Mouse (Mus musculus) layer of hippocampus, adult 9-10 months (tissue): Measurements from ENCODE around the gene Olfr412.

Experiments used
- DNase-seq: peaks from one replicate; pipeline ENCODE4 v3.0.0; 2022; ENCODE audit warnings: low spot score

The Olfr412 gene

GRCm38 (mm10) chr11:74361769-74362168 is at the start of gene Olfr412:
Gene Olfr412 (plus strand): TSS chr11:74362069.
- no peak for DNase-seq

- DNase-seq, result no peak
Measured at GRCm38 (mm10) chr11:74326044-74326443, 35.8 kb upstream of the Olfr412 start.

- no peak for DNase-seq
Measured at GRCm38 (mm10) chr11:74328781-74329180, 33.1 kb upstream of the Olfr412 start.

GRCm38 (mm10) chr11:74337931-74338330 is 23.9 kb upstream of the Olfr412 start, which contains the start of gene Olfr410:
Gene Olfr410 (minus strand): TSS chr11:74338031.
- no peak for DNase-seq

GRCm38 (mm10) chr11:74352550-74352949 is 9.3 kb upstream of the Olfr412 start, which contains the start of gene Olfr411:
Gene Olfr411 (minus strand): TSS chr11:74352650.
- no peak for DNase-seq

- peak; percentile 55 for DNase-seq
Measured at GRCm38 (mm10) chr11:74371393-74372100, 9.7 kb downstream of the Olfr412 start.

- peak; percentile 54 for DNase-seq
Measured at GRCm38 (mm10) chr11:74376847-74377246, 15.0 kb downstream of the Olfr412 start.

- no peak for DNase-seq
Measured at GRCm38 (mm10) chr11:74379166-74379873, 17.5 kb downstream of the Olfr412 start.

GRCm38 (mm10) chr11:74385674-74386073 is 23.8 kb downstream of the Olfr412 start:
- no peak for DNase-seq

- no peak for DNase-seq
Measured at GRCm38 (mm10) chr11:74387203-74387602, 25.3 kb downstream of the Olfr412 start.

DNA sequence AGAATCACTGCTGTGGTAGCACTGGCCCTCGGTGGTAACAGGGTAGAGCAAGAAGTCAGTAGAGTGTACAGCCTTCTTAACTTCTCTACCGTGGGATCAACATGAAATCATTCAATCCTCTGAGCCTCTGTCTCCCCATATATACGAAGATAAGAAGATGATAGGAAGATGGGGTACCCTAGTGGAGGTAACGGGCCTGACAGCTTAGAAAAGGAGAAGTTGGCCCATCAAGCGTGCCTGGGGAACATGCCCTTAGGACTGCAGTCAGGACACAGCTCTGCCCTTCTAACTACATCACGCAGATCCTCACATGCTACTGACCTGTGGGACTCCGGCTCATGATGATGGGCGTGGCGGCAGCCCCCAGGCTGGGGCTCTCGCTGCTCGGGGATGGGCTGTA is 30.0 kb downstream of the Olfr412 start:
- DNase-seq, result no peak

- no peak for DNase-seq
Measured at GRCm38 (mm10) chr11:74392903-74393302, 31.0 kb downstream of the Olfr412 start.

DNA sequence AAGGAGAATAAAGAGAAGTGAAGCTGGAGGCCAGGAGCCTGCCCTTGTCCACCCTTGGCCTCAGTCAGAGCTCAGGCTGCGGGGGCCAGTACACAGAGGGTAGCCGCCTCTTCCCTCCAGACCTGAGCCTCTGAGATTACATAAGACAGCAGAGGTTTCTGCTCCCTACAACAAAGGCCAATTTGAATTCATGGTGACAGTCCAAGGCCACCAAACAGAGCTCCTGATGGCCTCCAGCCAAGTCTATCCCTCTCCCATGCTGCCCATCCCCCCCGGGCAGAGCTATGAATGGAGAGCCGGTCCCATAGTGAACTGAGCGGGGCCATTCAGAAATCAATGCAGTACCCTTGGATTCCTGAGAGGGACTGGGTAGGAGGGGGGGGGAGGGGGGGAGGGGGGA is 31.6 kb downstream of the Olfr412 start:
- no peak for DNase-seq

DNA sequence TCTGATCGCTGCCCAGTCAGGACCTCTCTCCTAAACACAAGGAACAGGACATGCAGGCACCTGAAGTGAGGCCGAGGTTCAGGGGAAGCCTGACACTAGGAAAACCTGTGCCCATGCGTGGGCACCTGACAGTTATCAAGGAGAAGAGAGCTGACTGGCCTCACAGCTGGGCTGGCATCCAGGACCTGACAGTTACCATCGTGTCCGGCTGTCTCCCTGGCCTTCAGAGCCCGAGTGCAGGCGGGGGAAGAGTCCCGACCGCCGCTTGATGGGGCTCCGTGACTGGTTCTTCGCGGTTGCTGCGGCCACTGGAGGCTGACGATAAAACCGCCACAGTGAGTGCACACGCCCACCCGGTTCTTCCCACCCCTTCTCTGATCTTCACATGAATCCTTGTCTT is 33.7 kb downstream of the Olfr412 start:
- DNase-seq, result no peak

DNA sequence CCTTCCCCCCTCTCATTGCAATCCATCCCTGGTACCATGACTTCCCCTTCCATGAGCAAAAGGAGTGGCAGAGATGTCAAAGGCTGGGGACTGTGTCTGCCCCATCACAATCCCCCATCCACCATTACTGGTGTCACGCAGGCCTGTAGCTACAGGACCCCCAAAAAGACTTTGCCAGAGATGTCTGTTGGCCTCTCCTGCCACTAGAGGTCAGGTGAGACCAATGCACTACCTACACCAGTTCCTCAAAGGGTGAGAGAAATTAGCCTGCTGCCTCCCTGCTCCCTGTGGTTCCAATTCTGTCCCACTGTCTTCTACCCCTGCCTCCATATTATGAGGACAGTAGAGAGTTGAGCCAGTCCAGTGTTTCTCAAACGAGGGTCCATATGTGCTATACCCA is 40.3 kb downstream of the Olfr412 start:
- no peak for DNase-seq

- no peak for DNase-seq
Measured at GRCm38 (mm10) chr11:74404216-74404615, 42.3 kb downstream of the Olfr412 start.

- no peak for DNase-seq
Measured at GRCm38 (mm10) chr11:74405201-74405600, 43.3 kb downstream of the Olfr412 start.

GRCm38 (mm10) chr11:74408587-74409446 is 46.9 kb downstream of the Olfr412 start:
- DNase-seq, result no peak

DNA sequence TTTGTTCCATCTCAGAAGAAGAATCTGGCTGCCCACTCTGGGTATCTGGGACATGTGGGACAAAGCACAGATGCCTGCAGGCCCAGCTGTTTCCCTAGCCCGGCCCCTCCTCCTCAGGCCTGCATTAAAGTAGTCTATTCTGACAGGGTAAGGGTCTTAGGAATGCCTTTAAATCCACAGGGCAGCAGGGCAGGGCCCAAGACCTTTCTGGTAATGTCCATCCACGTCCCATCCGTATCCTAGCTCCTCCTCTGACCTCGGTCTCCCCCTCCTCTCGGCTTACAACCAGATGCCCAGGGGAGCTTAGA is 47.5 kb downstream of the Olfr412 start:
- no peak for DNase-seq

DNA sequence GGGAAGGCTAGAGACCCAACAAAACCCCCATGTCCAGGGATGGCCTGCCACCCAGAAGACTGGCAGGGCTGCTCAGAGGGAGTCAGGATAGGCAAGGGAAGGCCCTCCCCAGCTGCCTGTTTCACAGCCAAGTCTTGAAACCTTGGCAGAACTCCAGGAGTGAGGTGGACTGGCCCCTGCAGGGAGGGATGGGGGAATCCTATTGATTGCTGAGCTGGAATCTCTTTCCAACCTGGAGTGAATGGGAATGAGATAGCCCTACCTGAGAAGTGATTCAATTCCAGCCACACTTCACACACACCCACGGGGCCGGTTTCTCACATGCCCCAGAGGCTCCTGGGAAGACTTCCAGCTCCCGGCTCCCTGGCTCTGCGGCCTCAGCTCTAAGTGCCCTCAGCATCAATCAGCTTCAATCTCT is 47.9 kb downstream of the Olfr412 start:
- no peak for DNase-seq

- DNase-seq, result no peak
Measured at GRCm38 (mm10) chr11:74411943-74412342, 50.1 kb downstream of the Olfr412 start.

GRCm38 (mm10) chr11:74412462-74412861 is 50.6 kb downstream of the Olfr412 start:
- DNase-seq, result no peak
